Mouse (Mus musculus) liver, adult (tissue): ENCODE results near the gene Tor1aip1.

ENCODE experiments used
- GATA4 ChIP-seq: IDR thresholded peaks from 2 replicates; pipeline ENCODE4 v1.6.1; 2014; ENCODE audit warnings: mild to moderate bottlenecking, low read length; ENCODE audit not compliant: insufficient replicate concordance

The Tor1aip1 gene

GRCm38 (mm10) chr1:156035930-156036737 lies at the start of gene Tor1aip1:
TSS of gene Tor1aip1 (minus strand) at chr1:156036480.
- no peak; the same call in 1 of the 2 replicates for TF ChIP-seq GATA4

- no peak for TF ChIP-seq GATA4
Measured at GRCm38 (mm10) chr1:156085770-156086169, 49.5 kb upstream of the Tor1aip1 start.

GRCm38 (mm10) chr1:156084603-156085002 lies 48.3 kb upstream of the Tor1aip1 start:
- TF ChIP-seq GATA4 = no peak

- no peak for TF ChIP-seq GATA4
Measured at GRCm38 (mm10) chr1:156077655-156078054, 41.4 kb upstream of the Tor1aip1 start.

- no peak for TF ChIP-seq GATA4
Measured at GRCm38 (mm10) chr1:156076474-156076873, 40.2 kb upstream of the Tor1aip1 start.

- TF ChIP-seq GATA4 = no peak
Measured at GRCm38 (mm10) chr1:156074575-156074974, 38.3 kb upstream of the Tor1aip1 start.

- no peak for TF ChIP-seq GATA4
Measured at GRCm38 (mm10) chr1:156073169-156073821, 37.0 kb upstream of the Tor1aip1 start.

- no peak for TF ChIP-seq GATA4
Measured at GRCm38 (mm10) chr1:156070106-156070505, 33.8 kb upstream of the Tor1aip1 start.

GRCm38 (mm10) chr1:156066133-156066532 lies 29.9 kb upstream of the Tor1aip1 start:
- no peak for TF ChIP-seq GATA4

- no peak for TF ChIP-seq GATA4
Measured at GRCm38 (mm10) chr1:156062193-156062592, 25.9 kb upstream of the Tor1aip1 start.

GRCm38 (mm10) chr1:156058207-156058606 lies 21.9 kb upstream of the Tor1aip1 start:
- TF ChIP-seq GATA4 = no peak

- no peak for TF ChIP-seq GATA4
Measured at GRCm38 (mm10) chr1:156046688-156047087, 10.4 kb upstream of the Tor1aip1 start.

- TF ChIP-seq GATA4 = no peak
Measured at GRCm38 (mm10) chr1:156044211-156044611, 7.9 kb upstream of the Tor1aip1 start.

- TF ChIP-seq GATA4 = no peak
Measured at GRCm38 (mm10) chr1:156043027-156043426, 6.7 kb upstream of the Tor1aip1 start.

- TF ChIP-seq GATA4 = no peak
Measured at GRCm38 (mm10) chr1:156042481-156042880, 6.2 kb upstream of the Tor1aip1 start.

- peak; percentile 52; the same call in 1 of the 2 replicates for TF ChIP-seq GATA4
Measured at GRCm38 (mm10) chr1:156041451-156042241, 5.4 kb upstream of the Tor1aip1 start.

- TF ChIP-seq GATA4 = no peak
Measured at GRCm38 (mm10) chr1:156040731-156041401, 4.6 kb upstream of the Tor1aip1 start.
